Mouse (Mus musculus) E14TG2a.4 (cell line): Measurements from ENCODE around the gene Gda.

Experiments used
- CTCF ChIP-seq: conservative IDR thresholded peaks from 2 replicates; pipeline ENCODE4 v1.5.1; 2014; ENCODE audit warnings: low read length
- NANOG ChIP-seq: IDR thresholded peaks from 2 replicates; pipeline ENCODE4 v1.6.1; 2014; ENCODE audit warnings: borderline replicate concordance, low read length, mixed read lengths

DNA sequence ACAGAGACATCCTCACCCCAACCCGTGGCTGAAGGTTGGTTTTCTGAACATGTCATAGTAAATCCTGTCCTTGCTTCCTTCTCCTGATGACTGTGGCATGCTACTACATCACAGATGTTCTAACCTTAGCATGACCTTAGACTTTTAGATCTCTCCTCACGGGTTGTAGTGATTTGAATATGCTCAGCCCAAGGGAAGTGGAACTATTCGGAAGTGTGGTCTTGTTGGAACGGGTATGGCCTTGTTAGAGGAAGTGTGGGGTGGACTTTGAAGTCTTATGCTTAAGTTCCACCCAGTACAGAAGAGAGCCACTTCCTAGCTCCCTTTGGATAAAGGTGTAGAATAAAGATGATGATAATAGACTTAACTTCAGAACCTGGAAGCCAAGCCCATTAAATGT is 22.6 kb upstream of the Gda start:
- no peak for TF ChIP-seq CTCF
- TF ChIP-seq NANOG = no peak
